Mouse (Mus musculus): Measurements from ENCODE around the gene Enpp3. TPM values are rescaled to one million over a fixed set of nuclear protein-coding genes. Genes with fewer than 3 reads are reported as not detected.

Enpp3 gene
- polyA plus RNA-seq, 1 experiment from 2014 or later, result 3.7 TPM

DNA sequence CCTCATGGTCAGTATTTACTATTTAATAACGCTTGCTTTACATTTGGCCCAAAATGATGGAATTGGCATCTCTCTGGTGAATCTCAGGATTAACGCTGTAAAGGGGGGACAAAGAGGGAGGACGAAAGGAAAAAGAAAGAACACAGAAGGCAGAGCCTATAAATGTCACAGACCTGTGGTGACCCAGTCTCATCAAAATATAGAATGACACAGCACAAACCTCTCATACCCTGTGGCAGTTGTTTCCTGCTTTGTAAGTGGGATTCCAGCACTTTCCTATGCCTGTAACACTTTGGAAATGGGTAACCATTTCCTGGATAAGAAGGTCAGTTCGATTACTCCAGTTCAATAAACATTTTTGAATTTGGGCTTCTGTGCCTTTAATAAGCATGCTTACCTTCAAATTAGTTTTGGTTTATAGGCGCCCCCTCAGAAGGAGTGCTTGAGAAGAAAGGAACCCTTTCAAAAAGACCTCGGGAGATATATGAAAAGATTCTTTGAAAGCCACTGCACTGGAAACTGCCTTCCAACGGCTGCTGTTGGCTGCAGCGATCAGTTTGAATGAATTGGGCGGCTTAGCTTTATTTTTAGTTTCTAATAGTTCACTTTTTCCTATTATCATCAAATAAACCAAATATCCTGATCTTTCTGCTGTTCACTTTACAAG lies 87.6 kb downstream of the Enpp3 start:
- Histone ChIP-seq H3K27me3 (replicated peaks) (no peaks in the 10 kb centered on the region), H3K36me3 (no peaks in the 10 kb centered on the region), H3K27ac (replicated peaks) (no peak overlapping the region), H3K4me3 (replicated peaks) (peak overlapping the region; percentile 20; the same call in 1 of the 2 replicates), H3K9ac (replicated peaks) (no peak overlapping the region), H3K4me1 (peaks cover 2% of the 10 kb centered on the region; the same call in 1 of the 2 replicates), H3K4me2 (peak overlapping the region; percentile 41), H3K9me3 (replicated peaks) (no peaks in the 10 kb centered on the region)
- ATAC-seq (ENCODE audit: low FRiP score), result no peak
- 32% methylated on average over 9 of the region's 9 CpGs for WGBS

DNA sequence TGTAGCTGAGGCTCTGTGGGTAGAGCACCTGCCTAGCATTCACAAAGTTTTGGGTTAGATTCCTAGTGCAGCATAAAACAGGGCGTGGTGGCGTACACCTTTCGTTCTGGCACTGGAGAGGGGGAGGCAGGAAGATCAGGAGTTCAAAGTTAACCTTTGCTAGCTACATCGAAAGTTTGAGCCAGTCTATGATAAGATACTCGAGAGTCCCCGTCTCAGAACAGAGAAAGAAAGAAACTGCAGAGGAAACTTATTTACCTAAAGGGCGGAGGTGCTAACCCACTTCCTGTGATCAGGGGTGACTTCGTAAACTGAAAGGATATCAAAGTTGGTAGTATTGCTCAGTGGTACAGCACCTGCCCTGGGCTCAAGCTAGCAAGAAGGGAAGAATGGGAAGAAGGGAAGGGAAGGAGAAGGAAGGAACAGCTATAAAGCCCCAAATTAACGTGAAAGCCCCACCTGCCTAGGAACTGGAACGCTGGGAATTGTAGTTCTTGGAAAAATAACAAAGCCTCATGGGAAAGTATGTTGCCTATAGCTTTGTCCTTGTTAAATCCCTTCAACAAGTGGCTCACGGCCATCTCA lies 88.3 kb downstream of the Enpp3 start:
- H3K27ac ChIP-seq (replicated peaks), result no peak overlapping the region
- peak overlapping the region; percentile 20 for H3K4me3 ChIP-seq (replicated peaks)
- no peak overlapping the region for H3K9ac ChIP-seq (replicated peaks)
- H3K4me1 ChIP-seq, result peaks cover 2% of the 10 kb centered on the region; the same call in 1 of the 2 replicates
- no peaks in the 10 kb centered on the region for H3K9me3 ChIP-seq (replicated peaks)
- no peak for ATAC-seq (ENCODE audit: low FRiP score)
- no peaks in the 10 kb centered on the region for H3K36me3 ChIP-seq
- 60% methylated on average over 11 of the region's 11 CpGs for WGBS
- no peaks in the 10 kb centered on the region for H3K27me3 ChIP-seq (replicated peaks)
- H3K4me2 ChIP-seq, result peak overlapping the region; percentile 41

DNA sequence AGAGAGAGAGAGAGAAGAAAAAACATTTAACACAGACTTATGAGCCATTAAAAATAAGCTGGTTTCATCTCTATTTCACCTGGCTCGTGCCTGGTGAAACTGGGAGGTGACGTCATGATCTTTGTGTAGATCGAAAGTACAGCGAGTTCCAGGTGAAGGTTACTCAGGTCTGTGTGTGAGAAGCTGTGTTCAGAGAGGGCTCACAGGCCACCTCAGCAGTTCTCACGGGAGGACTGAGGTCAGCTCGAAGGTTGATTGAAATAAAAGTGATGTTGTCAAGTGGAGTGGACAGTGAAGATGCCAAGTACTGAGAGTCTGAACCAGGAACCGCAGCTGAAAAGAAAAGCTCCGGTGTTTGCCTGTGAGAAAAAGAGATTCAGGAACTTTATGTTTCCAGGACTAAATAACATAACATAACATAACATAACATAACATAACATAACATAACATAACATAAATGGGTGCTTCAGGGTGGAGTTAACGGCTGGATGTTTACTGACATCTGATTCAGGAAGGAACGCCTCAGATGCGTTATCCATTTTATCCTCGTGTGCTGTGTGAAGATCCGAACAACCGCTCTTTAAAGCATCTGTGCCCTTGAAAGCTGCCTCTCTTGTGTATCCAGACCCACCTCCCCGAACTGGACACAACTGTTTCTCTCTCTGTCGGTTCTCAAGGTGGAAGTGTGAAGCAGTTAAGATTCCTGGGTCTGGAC lies 88.9 kb downstream of the Enpp3 start:
- Histone ChIP-seq H3K9ac (replicated peaks) (no peak overlapping the region), H3K27ac (replicated peaks) (no peak overlapping the region), H3K9me3 (replicated peaks) (no peaks in the 10 kb centered on the region), H3K36me3 (no peaks in the 10 kb centered on the region), H3K27me3 (replicated peaks) (no peaks in the 10 kb centered on the region), H3K4me1 (peaks cover 2% of the 10 kb centered on the region; the same call in 1 of the 2 replicates), H3K4me2 (peak overlapping the region; percentile 41), H3K4me3 (replicated peaks) (no peak overlapping the region)
- ATAC-seq (ENCODE audit: low FRiP score), result no peak
- 79% methylated on average over 16 of the region's 16 CpGs for WGBS

DNA sequence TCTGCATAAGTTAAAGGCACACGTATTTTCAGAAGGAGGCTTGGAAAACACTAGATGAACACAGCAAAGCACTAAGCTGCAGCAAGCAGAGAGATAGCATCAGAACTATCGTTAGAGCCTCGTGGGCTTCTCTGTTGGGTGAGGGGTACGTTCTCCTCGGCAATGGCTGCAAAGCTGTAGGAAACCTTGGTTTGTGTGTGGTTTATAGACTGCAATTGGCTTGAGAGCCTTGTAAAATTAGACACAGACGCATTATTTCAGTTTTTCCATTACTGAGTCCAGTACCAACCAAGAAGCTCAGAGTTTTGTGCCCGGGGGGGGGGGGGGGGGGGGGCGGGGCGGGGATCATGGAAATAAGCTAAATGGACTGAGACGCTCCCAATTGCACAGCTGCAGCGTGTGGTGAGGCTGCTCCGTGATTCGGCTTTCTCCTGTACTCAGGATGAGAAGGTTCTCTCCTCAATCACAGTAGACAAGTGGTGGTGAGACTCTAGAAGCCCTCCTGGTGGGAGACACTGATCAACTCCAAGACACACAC lies 99.6 kb downstream of the Enpp3 start:
- H3K27me3 ChIP-seq (replicated peaks), result no peaks in the 10 kb centered on the region
- no peak for ATAC-seq (ENCODE audit: low FRiP score)
- H3K27ac ChIP-seq (replicated peaks), result no peak overlapping the region
- no peaks in the 10 kb centered on the region for H3K9me3 ChIP-seq (replicated peaks)
- H3K4me2 ChIP-seq, result no peak overlapping the region
- H3K4me1 ChIP-seq, result no peaks in the 10 kb centered on the region
- 63% methylated on average over 13 of the region's 13 CpGs for WGBS
- no peak overlapping the region for H3K4me3 ChIP-seq (replicated peaks)
- no peak overlapping the region for H3K9ac ChIP-seq (replicated peaks)
- H3K36me3 ChIP-seq, result no peaks in the 10 kb centered on the region

DNA sequence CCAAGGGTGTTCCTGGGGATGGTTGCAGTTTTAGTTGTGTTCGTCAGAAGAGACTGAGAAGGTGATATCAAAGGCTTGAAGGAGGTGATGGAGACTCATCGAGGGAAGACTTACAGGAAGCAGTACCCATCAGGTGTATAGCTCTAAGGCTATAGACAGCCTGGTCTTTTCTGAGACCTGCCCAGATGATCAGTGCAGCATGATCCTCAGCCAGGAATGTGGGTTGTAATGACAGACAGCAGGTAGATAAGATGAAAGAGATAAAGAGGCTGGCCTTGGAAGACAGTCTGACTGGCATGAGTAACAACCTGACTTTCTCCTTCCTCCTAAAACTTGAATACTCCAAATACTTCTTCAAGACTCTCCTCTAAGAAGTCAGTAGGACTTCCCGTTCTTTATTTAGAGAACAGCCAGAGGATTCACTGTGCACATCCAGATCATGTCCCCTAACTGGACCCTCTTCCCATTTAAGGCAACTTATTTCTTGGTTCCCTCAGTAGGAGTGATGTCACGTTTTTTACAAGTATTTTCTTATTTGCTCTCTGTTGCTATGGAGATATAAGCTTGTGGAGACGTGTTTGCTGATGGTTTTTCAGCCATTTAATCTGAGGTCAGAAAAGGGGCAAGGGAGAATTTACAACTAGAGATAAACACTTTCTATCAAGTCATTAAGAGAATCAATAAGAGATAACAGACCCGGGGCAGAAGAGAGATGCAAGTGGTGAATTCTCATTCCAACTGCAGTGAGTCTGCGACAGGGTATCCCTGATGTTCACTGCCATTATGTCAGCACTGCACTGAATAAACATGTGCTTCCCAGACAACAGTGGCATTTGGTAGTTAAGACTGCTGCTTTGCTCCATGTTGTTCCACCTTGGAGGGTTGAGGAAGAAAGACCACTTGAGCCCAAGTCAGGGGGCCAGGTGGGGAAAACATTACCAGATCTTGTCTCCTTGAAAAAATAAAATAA lies 101.1 kb downstream of the Enpp3 start:
- Histone ChIP-seq H3K4me3 (replicated peaks) (no peak overlapping the region), H3K27me3 (replicated peaks) (no peaks in the 10 kb centered on the region), H3K9me3 (replicated peaks) (no peaks in the 10 kb centered on the region), H3K27ac (replicated peaks) (no peak overlapping the region), H3K9ac (replicated peaks) (no peak overlapping the region), H3K36me3 (no peaks in the 10 kb centered on the region), H3K4me2 (no peak overlapping the region), H3K4me1 (no peaks in the 10 kb centered on the region)
- WGBS, result 70% methylated on average over 7 of the region's 7 CpGs
- no peak for ATAC-seq (ENCODE audit: low FRiP score)

DNA sequence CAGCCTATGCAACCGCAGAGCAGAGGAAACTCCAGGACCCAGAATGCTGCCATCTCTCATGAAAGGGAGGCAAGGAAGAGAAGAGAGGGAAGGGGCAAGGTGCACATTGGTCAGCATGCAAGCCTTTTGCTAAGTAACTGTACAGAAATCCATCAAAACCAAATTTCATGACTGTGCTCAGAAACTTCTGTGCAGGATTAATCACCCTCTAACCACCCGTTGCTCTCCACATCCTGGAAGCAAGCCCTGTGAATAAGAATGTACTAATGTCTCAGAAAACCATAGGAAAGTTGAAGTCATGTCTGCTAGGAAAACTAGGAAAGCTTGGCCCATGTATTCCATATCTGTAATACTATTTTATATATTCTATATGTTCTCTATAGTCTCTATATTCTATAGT lies 103.5 kb downstream of the Enpp3 start:
- H3K4me1 ChIP-seq, result no peaks in the 10 kb centered on the region
- no peak overlapping the region for H3K4me3 ChIP-seq (replicated peaks)
- no peak overlapping the region for H3K4me2 ChIP-seq
- H3K9me3 ChIP-seq (replicated peaks), result no peaks in the 10 kb centered on the region
- 74% methylated on average over 2 of the region's 2 CpGs for WGBS
- H3K9ac ChIP-seq (replicated peaks), result no peak overlapping the region
- no peaks in the 10 kb centered on the region for H3K36me3 ChIP-seq
- ATAC-seq (ENCODE audit: low FRiP score), result no peak
- H3K27ac ChIP-seq (replicated peaks), result no peak overlapping the region
- no peaks in the 10 kb centered on the region for H3K27me3 ChIP-seq (replicated peaks)

DNA sequence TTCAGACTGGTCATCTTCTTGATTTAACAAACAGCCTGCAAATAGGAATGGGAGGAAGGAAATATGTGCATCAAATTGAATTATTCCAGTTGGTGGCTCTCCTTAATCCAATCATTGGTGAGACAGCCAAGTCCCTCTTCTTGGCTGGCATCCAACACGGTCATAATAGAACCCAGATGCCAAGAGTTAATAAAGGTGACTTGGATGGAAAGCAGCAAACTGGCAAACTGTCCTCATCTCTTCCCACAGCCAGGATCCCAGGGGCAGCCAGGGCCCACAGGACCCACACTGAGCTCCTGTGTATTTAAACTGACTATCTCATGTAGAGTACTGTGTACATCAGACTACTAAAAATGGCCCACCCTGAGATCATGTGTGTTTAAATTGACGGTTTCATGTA lies 104.2 kb downstream of the Enpp3 start:
- ATAC-seq (ENCODE audit: low FRiP score), result no peak
- Histone ChIP-seq H3K4me3 (replicated peaks) (no peak overlapping the region), H3K4me1 (no peaks in the 10 kb centered on the region), H3K9ac (replicated peaks) (no peak overlapping the region), H3K9me3 (replicated peaks) (no peaks in the 10 kb centered on the region), H3K36me3 (no peaks in the 10 kb centered on the region), H3K27ac (replicated peaks) (no peak overlapping the region), H3K4me2 (no peak overlapping the region), H3K27me3 (replicated peaks) (no peaks in the 10 kb centered on the region)
- WGBS, result 82% methylated on average over 2 of the region's 2 CpGs

DNA sequence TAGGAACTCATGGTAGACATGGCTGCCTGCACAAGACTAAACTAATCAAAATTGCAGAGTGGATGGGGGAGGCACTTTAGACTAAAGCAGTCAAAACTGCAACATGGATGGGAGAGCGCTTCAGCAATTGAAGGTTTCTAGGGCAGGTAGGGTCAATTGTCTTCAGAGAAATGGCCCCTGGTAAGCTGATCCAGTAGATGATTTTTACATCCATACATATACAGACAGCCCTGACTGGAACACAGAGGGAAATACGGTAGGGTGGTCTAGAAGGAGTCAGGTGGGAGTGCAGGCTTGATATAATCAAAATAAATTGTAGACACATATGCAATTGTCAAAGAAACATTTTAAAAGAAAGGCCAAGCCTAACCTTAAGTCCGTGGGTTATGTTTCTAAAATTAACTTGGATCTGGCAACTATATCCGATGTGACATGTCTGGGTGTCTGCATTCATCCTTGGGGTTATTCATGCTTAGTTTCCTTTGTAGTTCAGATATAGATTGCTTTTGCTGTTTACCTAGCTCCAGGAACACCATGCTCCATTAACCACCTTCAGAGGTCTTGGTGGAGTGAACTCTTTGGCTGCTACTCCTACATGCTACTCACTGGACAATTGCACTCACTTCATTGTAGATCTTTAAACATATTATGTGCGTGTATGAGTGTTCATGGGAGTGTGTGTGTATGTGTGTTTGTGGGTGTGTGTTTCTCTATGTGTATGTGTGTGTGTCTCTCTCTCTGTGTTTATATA lies 107.4 kb downstream of the Enpp3 start:
- Histone ChIP-seq H3K4me3 (replicated peaks) (no peak overlapping the region), H3K27ac (replicated peaks) (no peak overlapping the region), H3K4me1 (peaks cover 5% of the 10 kb centered on the region; the same call in 1 of the 2 replicates), H3K9ac (replicated peaks) (no peak overlapping the region), H3K27me3 (replicated peaks) (no peaks in the 10 kb centered on the region), H3K36me3 (no peaks in the 10 kb centered on the region), H3K9me3 (replicated peaks) (no peaks in the 10 kb centered on the region), H3K4me2 (no peak overlapping the region)
- ATAC-seq (ENCODE audit: low FRiP score), result no peak
- WGBS, result 92% methylated on average over 5 of the region's 5 CpGs

DNA sequence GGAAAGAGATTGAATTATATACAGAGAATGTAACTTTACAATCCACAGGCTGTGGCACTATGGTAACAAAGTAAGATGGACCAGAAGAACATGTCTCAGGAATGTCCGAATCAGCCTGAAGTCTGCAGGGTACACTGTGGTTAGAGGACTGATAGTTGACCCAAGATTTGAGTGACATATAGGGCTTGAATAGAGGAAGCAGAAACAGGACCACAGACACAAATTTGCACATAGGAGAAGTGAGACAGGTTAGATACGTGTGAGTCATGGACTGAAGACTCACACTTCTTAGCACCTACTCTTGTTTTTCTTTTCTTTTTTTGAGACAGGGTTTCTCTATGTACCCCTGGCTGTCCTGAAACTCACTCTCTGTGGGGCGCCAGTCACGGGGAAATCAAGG lies 115.1 kb downstream of the Enpp3 start:
- no peaks in the 10 kb centered on the region for H3K9me3 ChIP-seq (replicated peaks)
- H3K4me2 ChIP-seq, result no peak overlapping the region
- H3K27ac ChIP-seq (replicated peaks), result no peak overlapping the region
- no peaks in the 10 kb centered on the region for H3K36me3 ChIP-seq
- WGBS, result 92% methylated on average over 4 of the region's 4 CpGs
- H3K27me3 ChIP-seq (replicated peaks), result no peaks in the 10 kb centered on the region
- H3K4me3 ChIP-seq (replicated peaks), result no peak overlapping the region
- no peak overlapping the region for H3K9ac ChIP-seq (replicated peaks)
- ATAC-seq (ENCODE audit: low FRiP score), result no peak
- peaks cover 5% of the 10 kb centered on the region; the same call in 1 of the 2 replicates for H3K4me1 ChIP-seq

DNA sequence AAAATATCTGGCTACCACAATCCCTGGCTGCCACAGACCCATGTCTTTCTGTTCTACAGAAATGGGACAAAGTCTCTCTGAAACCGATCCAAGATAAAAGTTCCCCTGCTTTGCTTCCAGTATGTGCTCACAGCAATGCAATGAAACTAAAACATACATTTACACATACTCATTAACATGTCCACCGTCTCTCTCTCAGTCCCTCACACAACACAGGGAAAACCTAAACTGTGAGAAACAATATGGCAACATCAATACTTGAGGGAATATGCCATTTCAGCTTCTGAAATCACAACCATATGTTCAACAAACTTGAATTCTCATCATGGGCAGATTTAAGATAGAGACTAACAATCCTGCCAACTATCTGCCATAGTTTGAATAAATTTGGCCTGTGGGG lies 117.4 kb downstream of the Enpp3 start:
- no peak overlapping the region for H3K4me3 ChIP-seq (replicated peaks)
- H3K27ac ChIP-seq (replicated peaks), result no peak overlapping the region
- H3K4me1 ChIP-seq, result no peaks in the 10 kb centered on the region
- no peak for ATAC-seq (ENCODE audit: low FRiP score)
- H3K4me2 ChIP-seq, result no peak overlapping the region
- H3K27me3 ChIP-seq (replicated peaks), result no peaks in the 10 kb centered on the region
- no peaks in the 10 kb centered on the region for H3K9me3 ChIP-seq (replicated peaks)
- WGBS, result 91% methylated on average over 2 of the region's 2 CpGs
- no peaks in the 10 kb centered on the region for H3K36me3 ChIP-seq
- no peak overlapping the region for H3K9ac ChIP-seq (replicated peaks)
